Mouse (Mus musculus) ES-E14 (cell line): ENCODE results near the gene Ccdc13.

Experiments
- CHD2 ChIP-seq: IDR thresholded peaks from 2 replicates; pipeline ENCODE4 v1.6.1; 2014; ENCODE audit warnings: mild to moderate bottlenecking, low read depth, low read length, inconsistent platforms
- HCFC1 ChIP-seq: IDR thresholded peaks from 2 replicates; pipeline ENCODE4 v1.6.1; 2012; ENCODE audit warnings: low read length, inconsistent platforms, borderline replicate concordance; ENCODE audit not compliant: insufficient read depth
- MAFK ChIP-seq: IDR thresholded peaks from 2 replicates; pipeline ENCODE4 v1.6.1; 2014; ENCODE audit warnings: mild to moderate bottlenecking, low read depth, low read length, inconsistent platforms; ENCODE audit not compliant: insufficient read depth
- ZC3H11A ChIP-seq: IDR thresholded peaks from 2 replicates; pipeline ENCODE4 v1.6.1; 2012; ENCODE audit warnings: low read depth, mild to moderate bottlenecking, inconsistent platforms, low read length, borderline replicate concordance

GRCm38 (mm10) chr9:121791206-121791605, 48.1 kb downstream of the Ccdc13 start:
- TF ChIP-seq MAFK, result no peak
- no peak for TF ChIP-seq ZC3H11A
- no peak for TF ChIP-seq CHD2
- TF ChIP-seq HCFC1, result no peak
